Mouse (Mus musculus) liver, embryonic 16.5 days (tissue): ENCODE data around the gene Rhbg. TPM values are rescaled to one million over a fixed set of nuclear protein-coding genes. Genes with fewer than 3 reads are reported as not detected.

ENCODE experiments used
- ATAC-seq: fragments of 200-750 bp; cut with Nextera tagmentation; 2 replicates; pipeline ENCODE4 v1.8.0; 2017; ENCODE audit warnings: low read depth, mild to moderate bottlenecking, moderate number of reproducible peaks, moderate library complexity
- H3K27ac ChIP-seq: fragments of 300-500 bp; sonication (generic); 2 replicates; pipeline ENCODE4 v1.5.1; 2014; ENCODE audit warnings: mild to moderate bottlenecking, low read length
- H3K27me3 ChIP-seq: fragments of 300-500 bp; sonication (generic); 2 replicates; pipeline ENCODE4 v1.6.1; 2014; ENCODE audit warnings: low read depth, low read length, mixed read lengths; ENCODE audit not compliant: control insufficient read depth, insufficient read depth
- H3K36me3 ChIP-seq: fragments of 300-500 bp; sonication (generic); 2 replicates; pipeline ENCODE4 v1.6.1; 2014; ENCODE audit warnings: mild to moderate bottlenecking; ENCODE audit not compliant: control insufficient read depth, insufficient read depth
- H3K4me1 ChIP-seq: fragments of 300-500 bp; sonication (generic); 2 replicates; pipeline ENCODE4 v1.6.1; 2014; ENCODE audit warnings: low read depth, low read length, mixed read lengths; ENCODE audit not compliant: control insufficient read depth
- H3K4me2 ChIP-seq: fragments of 300-500 bp; sonication (generic); 2 replicates; pipeline ENCODE4 v1.6.1; 2014; ENCODE audit warnings: low read depth, low read length, mixed read lengths
- H3K4me3 ChIP-seq: fragments of 300-500 bp; sonication (generic); 2 replicates; pipeline ENCODE4 v1.5.1; 2014; ENCODE audit warnings: low read depth, mild to moderate bottlenecking, low read length
- H3K9ac ChIP-seq: fragments of 300-500 bp; sonication (generic); 2 replicates; pipeline ENCODE4 v1.6.1; 2014; ENCODE audit warnings: low read depth, low read length
- H3K9me3 ChIP-seq: fragments of 300-500 bp; sonication (generic); replicated peaks from 2 replicates; pipeline ENCODE4 v1.6.1; 2016; ENCODE audit warnings: low read length; ENCODE audit not compliant: control insufficient read depth
- WGBS: fragments of 180-500 bp; shearing (Covaris S2); extraction: QIAGEN DNeasy Blood & Tissue Kit; methylation state at CpG from one replicate; pipeline ENCODE4 v1.1.7; 2014; ENCODE audit not compliant: insufficient replicate concordance; 5-methylcytosine and 5-hydroxymethylcytosine counted together
- microRNA-seq: library from miRNA; unstranded; fragments of <30 nt; microRNA quantifications from one replicate; pipeline ENCODE4, GENCODE M21; 2016
- polyA plus RNA-seq: library from polyadenylated mRNA; unstranded; fragments of >200 nt; fragmentation: Nextera tagmentation; extraction: Ambion mirVana; gene quantifications from 2 replicates; pipeline ENCODE4 v1.2.1, GENCODE M21; 2015

Gene Rhbg
- polyA plus RNA-seq, 1 experiment from 2014 or later = 4.8 TPM

DNA sequence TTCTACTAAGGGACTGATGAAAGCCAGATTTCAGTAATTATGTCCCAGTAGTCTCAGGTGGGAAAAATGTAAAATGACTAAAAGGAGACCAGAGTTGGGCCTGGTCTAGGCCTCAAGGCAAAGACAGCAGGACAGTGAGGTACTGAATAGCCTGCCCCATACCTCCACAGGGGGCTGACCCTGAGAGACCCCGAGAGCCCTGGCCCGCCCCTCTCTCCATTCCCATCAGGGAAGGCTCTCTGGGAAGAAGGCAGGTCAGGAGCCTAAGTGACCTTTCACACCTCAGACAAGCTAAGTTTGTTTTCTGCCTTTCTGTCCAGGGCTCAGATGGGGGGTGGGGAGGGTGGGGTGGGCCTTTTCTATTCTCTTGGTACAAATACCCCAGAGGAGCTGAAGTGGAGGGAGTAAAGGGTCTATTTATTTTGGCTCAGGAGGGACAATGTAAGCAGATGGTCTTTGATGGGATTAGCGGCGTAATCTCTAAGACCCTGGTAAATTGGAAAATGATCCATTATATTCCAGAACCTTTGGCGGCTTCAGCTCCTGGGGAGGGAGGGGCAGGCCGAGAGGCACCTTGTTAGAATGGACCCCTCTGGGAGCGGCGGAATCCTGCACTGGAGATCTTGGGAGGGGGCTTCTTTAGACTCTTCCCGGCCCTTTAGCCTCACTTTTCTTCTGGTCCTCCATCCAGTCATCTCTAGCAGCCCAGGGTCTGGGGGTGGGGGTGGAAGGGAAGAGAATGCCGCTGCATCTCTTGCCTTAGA lies 56.6 kb downstream of the Rhbg start:
- peaks cover 3% of the 10 kb centered on the region for H3K4me1 ChIP-seq
- no peak overlapping the region for H3K4me3 ChIP-seq
- WGBS = 16% methylated on average over 10 of the region's 10 CpGs
- H3K27me3 ChIP-seq = peaks cover 76% of the 10 kb centered on the region
- no peak overlapping the region for H3K4me2 ChIP-seq
- ATAC-seq = no peak
- H3K27ac ChIP-seq = no peak overlapping the region
- no peaks in the 10 kb centered on the region for H3K9me3 ChIP-seq
- no peaks in the 10 kb centered on the region for H3K36me3 ChIP-seq
- no peak overlapping the region for H3K9ac ChIP-seq

Small RNA genes within 50 kb of the gene (microRNA-seq; reads per million reads assigned to microRNA genes)
- gene Gm25641 (not detected), gene Mir3093 (not detected), gene Mir9-1 (not detected)

Other genes with a start within 250 kb of the Rhbg start
- gene Hapln2, start 227.1 kb downstream of the Rhbg start, polyA plus RNA-seq = not detected in 2 replicates
- gene Gpatch4, start 211.6 kb downstream of the Rhbg start, polyA plus RNA-seq = 13.2 and 14.1 TPM in 2 replicates
- 83.2 and 85.0 TPM in 2 replicates for gene Naxe, start 196.2 kb downstream of the Rhbg start, polyA plus RNA-seq
- gene Ttc24, start 176.4 kb downstream of the Rhbg start, polyA plus RNA-seq = not detected in 2 replicates
- gene Iqgap3, start 172.7 kb downstream of the Rhbg start, polyA plus RNA-seq = 7.3 and 7.6 TPM in 2 replicates
- gene Mef2d, start 112.3 kb downstream of the Rhbg start, polyA plus RNA-seq = 5.2 and 7.9 TPM in 2 replicates
- 0.35 TPM in 1 of 2 replicates, not detected in the other for gene Gm38392, start 32.5 kb upstream of the Rhbg start, polyA plus RNA-seq
- 4.1 and 4.7 TPM in 2 replicates for gene Tsacc, start 42.3 kb upstream of the Rhbg start, polyA plus RNA-seq
- gene Cct3, start 42.4 kb upstream of the Rhbg start, polyA plus RNA-seq = 213 and 227 TPM in 2 replicates
- 97.1 and 97.9 TPM in 2 replicates for gene Glmp, start 70.3 kb upstream of the Rhbg start, polyA plus RNA-seq
- gene Tmem79, start 81.4 kb upstream of the Rhbg start, polyA plus RNA-seq = 1.0 and 1.4 TPM in 2 replicates
- 27.7 and 30.8 TPM in 2 replicates for gene Smg5, start 81.6 kb upstream of the Rhbg start, polyA plus RNA-seq
- 5.9 and 7.0 TPM in 2 replicates for gene Paqr6, start 109.9 kb upstream of the Rhbg start, polyA plus RNA-seq
- 0.15 and 0.69 TPM in 2 replicates for gene Bglap3, start 118.0 kb upstream of the Rhbg start, polyA plus RNA-seq
- gene Bglap2, start 124.0 kb upstream of the Rhbg start, polyA plus RNA-seq = not detected in 2 replicates
- not detected in 2 replicates for gene Bglap, start 129.8 kb upstream of the Rhbg start, polyA plus RNA-seq
- gene Pmf1, start 155.6 kb upstream of the Rhbg start, polyA plus RNA-seq = 69.7 and 76.8 TPM in 2 replicates
- 10.0 and 11.8 TPM in 2 replicates for gene Slc25a44, start 170.4 kb upstream of the Rhbg start, polyA plus RNA-seq
- 27.0 and 29.1 TPM in 2 replicates for gene Sema4a, start 206.5 kb upstream of the Rhbg start, polyA plus RNA-seq